ENCODE assay signal across 12 mouse cellular contexts in the genomic region with DNA sequence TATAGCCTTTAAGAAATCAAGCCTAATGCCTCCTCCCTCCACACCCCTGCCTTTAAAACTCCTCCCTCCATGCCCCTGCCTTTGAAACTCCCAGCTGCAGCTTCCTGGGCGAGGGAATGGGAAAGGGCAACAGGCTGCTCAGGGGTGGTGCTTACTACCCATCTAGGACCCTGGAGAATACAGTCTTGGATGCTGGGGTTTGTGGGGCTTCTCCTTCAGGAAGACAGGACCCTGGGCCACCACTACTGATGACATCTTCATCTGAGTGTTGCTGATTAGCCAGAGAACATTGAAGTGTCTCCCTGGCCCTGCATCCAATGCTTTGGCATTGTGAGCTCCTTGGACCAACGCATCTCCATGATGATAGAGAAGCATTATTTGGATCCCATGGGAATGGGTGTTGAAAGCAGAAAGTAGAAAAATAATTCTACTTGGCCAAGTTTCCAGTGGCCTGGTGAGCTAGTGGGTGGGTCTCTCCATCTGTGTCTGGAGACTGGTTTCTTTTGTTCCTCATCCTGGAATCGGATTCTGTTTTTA.
"Had no signal": no experiment of that assay in that cellular context is flagged by ENCODE, and none has a peak within 500 bp of the region (broad histone marks: within the 10 kb centered on the region; RNA-seq: fewer than 3 reads in every experiment).

No protein-coding gene starts in this region.

- H3K27ac ChIP-seq: kidney, embryonic 15.5 days; left cerebral cortex, adult 2 months; liver, embryonic 14.5 days; midbrain, embryonic 13.5 days; stomach, postnatal 0 days had no signal

- H3K4me1 ChIP-seq: kidney, embryonic 15.5 days; midbrain, embryonic 13.5 days had no signal

- DNase-seq: kidney, adult 2 months; kidney, postnatal 14 days; lung, adult 18-20 months; lung, postnatal 36 days; right cerebral cortex, postnatal 14 days; thymus, adult 2 months; thymus, postnatal 25 days had no signal

- H3K9me3 ChIP-seq: kidney, embryonic 15.5 days; midbrain, embryonic 13.5 days had no signal

- H3K27me3 ChIP-seq: kidney, embryonic 15.5 days; midbrain, embryonic 13.5 days had no signal

- H3K4me3 ChIP-seq: kidney, embryonic 15.5 days; left cerebral cortex, adult 2 months; midbrain, embryonic 13.5 days had no signal

- ATAC-seq: midbrain, embryonic 13.5 days had no signal

- H3K9ac ChIP-seq: kidney, embryonic 15.5 days; liver, embryonic 14.5 days; midbrain, embryonic 13.5 days had no signal

- H3K4me2 ChIP-seq: kidney, embryonic 15.5 days; midbrain, embryonic 13.5 days had no signal
